Mouse (Mus musculus): ENCODE data around the gene Arhgap35. TPM values are rescaled to one million over a fixed set of nuclear protein-coding genes. Genes with fewer than 3 reads are reported as not detected.

Arhgap35 gene
- polyA plus RNA-seq, 1 experiment from 2014 or later: 32.6 TPM

GRCm38 (mm10) chr7:16461151-16461550, 153.6 kb downstream of the Arhgap35 start:
- Histone ChIP-seq H3K9ac (replicated peaks; ENCODE audit: low read length) (no peak overlapping the region), H3K4me3 (ENCODE audit: low read depth, low read length) (no peak overlapping the region), H3K27ac (replicated peaks; ENCODE audit: low read depth, low read length) (no peak overlapping the region), H3K4me1 (ENCODE audit: control insufficient read depth, insufficient read depth, low read length) (no peaks in the 10 kb centered on the region), H3K4me2 (ENCODE audit: low read depth, low read length) (no peak overlapping the region), H3K27me3 (ENCODE audit: control insufficient read depth, insufficient read depth, low read length) (no peaks in the 10 kb centered on the region), H3K9me3 (replicated peaks; ENCODE audit: control insufficient read depth, low read length) (no peaks in the 10 kb centered on the region), H3K36me3 (replicated peaks; ENCODE audit: control insufficient read depth, insufficient read depth, low read depth, low read length) (no peaks in the 10 kb centered on the region)
- ATAC-seq (replicated peaks; ENCODE audit: insufficient number of reproducible peaks, low FRiP score, low TSS enrichment, low read depth) (no peak), DNase-seq (ENCODE audit: low spot score) (no peak)
- 57% methylated on average over 6 of the region's 6 CpGs for WGBS

DNA sequence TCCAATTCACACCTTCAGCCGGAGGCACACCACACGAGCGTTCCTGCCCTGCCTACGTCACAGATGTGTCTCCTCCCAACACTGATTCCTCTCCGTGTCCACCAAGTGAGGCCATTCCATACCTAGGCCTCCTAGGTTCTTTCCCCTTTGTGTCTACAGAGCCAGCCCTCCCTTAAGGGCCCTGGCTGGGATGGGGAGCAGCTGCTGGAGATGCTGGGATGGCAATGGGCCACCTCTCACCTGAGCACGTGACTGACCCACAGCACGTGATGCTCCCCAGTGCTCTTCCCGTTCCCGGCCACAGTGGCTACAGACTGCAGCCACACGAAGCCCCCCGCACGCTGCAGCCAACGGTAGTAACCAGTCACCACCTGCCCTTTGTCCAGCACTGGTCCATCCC, 154.2 kb downstream of the Arhgap35 start:
- no peak overlapping the region for H3K27ac ChIP-seq (replicated peaks; ENCODE audit: low read depth, low read length)

GRCm38 (mm10) chr7:16456289-16456688, 158.5 kb downstream of the Arhgap35 start:
- Histone ChIP-seq H3K4me3 (ENCODE audit: low read depth, low read length) (no peak overlapping the region), H3K4me2 (ENCODE audit: low read depth, low read length) (no peak overlapping the region), H3K27me3 (ENCODE audit: control insufficient read depth, insufficient read depth, low read length) (no peaks in the 10 kb centered on the region), H3K27ac (replicated peaks; ENCODE audit: low read depth, low read length) (no peak overlapping the region), H3K36me3 (replicated peaks; ENCODE audit: control insufficient read depth, insufficient read depth, low read depth, low read length) (no peaks in the 10 kb centered on the region), H3K9ac (replicated peaks; ENCODE audit: low read length) (no peak overlapping the region), H3K9me3 (replicated peaks; ENCODE audit: control insufficient read depth, low read length) (no peaks in the 10 kb centered on the region), H3K4me1 (ENCODE audit: control insufficient read depth, insufficient read depth, low read length) (no peaks in the 10 kb centered on the region)
- WGBS: 85% methylated on average over 5 of the region's 5 CpGs
- ATAC-seq (replicated peaks; ENCODE audit: insufficient number of reproducible peaks, low FRiP score, low TSS enrichment, low read depth) (no peak), DNase-seq (ENCODE audit: low spot score) (no peak)

More for the DNA sequence above, 154.2 kb downstream of the Arhgap35 start:
- Histone ChIP-seq H3K27me3 (ENCODE audit: control insufficient read depth, insufficient read depth, low read length) (no peaks in the 10 kb centered on the region), H3K4me2 (ENCODE audit: low read depth, low read length) (no peak overlapping the region), H3K4me1 (ENCODE audit: control insufficient read depth, insufficient read depth, low read length) (no peaks in the 10 kb centered on the region), H3K4me3 (ENCODE audit: low read depth, low read length) (no peak overlapping the region), H3K9ac (replicated peaks; ENCODE audit: low read length) (no peak overlapping the region), H3K9me3 (replicated peaks; ENCODE audit: control insufficient read depth, low read length) (no peaks in the 10 kb centered on the region), H3K36me3 (replicated peaks; ENCODE audit: control insufficient read depth, insufficient read depth, low read depth, low read length) (no peaks in the 10 kb centered on the region)
- WGBS: 72% methylated on average over 13 of the region's 13 CpGs
- DNase-seq (ENCODE audit: low spot score): no peak
- no peak for ATAC-seq (replicated peaks; ENCODE audit: insufficient number of reproducible peaks, low FRiP score, low TSS enrichment, low read depth)

DNA sequence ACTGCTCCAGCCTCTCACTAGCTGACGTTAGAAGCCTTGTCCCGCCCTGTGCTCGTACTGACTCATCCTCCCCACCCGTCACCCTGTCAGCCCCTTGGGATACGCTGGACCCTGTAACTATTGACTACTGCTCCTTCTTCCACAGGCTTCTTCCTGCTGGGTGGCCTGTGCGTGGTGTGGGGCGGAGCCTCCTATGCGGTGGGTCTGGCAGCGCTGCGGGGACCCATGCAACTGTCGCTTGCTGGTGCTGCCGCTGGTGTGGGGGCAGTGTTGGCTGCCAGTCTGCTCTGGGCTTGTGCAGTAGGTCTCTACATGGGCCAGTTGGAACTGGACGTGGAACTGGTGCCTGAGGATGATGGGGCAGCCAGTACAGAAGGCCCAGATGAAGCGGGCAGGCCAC, 159.8 kb downstream of the Arhgap35 start:
- Histone ChIP-seq H3K36me3 (replicated peaks; ENCODE audit: control insufficient read depth, insufficient read depth, low read depth, low read length) (no peaks in the 10 kb centered on the region), H3K9ac (replicated peaks; ENCODE audit: low read length) (no peak overlapping the region), H3K27ac (replicated peaks; ENCODE audit: low read depth, low read length) (no peak overlapping the region), H3K4me1 (ENCODE audit: control insufficient read depth, insufficient read depth, low read length) (no peaks in the 10 kb centered on the region), H3K4me3 (ENCODE audit: low read depth, low read length) (no peak overlapping the region), H3K4me2 (ENCODE audit: low read depth, low read length) (no peak overlapping the region), H3K27me3 (ENCODE audit: control insufficient read depth, insufficient read depth, low read length) (no peaks in the 10 kb centered on the region), H3K9me3 (replicated peaks; ENCODE audit: control insufficient read depth, low read length) (no peaks in the 10 kb centered on the region)
- WGBS: 95% methylated on average over 14 of the region's 14 CpGs
- ATAC-seq (replicated peaks; ENCODE audit: insufficient number of reproducible peaks, low FRiP score, low TSS enrichment, low read depth) (no peak), DNase-seq (ENCODE audit: low spot score) (no peak)

DNA sequence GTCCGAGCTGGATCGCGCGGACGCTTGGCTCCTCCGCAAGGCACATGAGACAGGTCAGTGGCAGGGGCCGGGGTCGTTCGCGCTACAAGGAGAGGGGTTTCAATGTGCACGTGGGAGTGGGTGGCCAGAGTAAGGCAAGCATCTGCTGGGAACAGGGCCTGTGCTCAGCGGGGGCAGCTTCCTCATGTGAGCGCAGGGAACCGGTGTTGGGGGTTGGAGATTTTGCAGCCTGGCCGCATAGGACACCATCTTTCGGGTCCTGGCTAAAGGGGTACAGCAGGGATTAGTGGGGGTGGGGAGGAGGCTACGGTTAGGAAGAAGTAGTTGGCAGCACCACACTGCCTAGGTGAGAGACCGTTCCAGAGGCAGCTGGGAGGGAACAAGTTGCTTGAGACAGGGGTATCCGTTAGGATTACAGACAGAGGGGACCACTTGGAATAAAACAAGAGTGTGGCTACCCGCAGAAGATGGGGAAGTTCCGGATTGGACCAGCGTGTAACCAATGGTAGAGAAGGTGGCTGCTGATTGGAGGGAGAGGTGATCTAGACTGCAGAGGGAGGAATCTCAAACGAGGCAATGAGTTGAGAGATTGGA, 161.6 kb downstream of the Arhgap35 start:
- no peaks in the 10 kb centered on the region for H3K4me1 ChIP-seq (ENCODE audit: control insufficient read depth, insufficient read depth, low read length)
- no peaks in the 10 kb centered on the region for H3K36me3 ChIP-seq (replicated peaks; ENCODE audit: control insufficient read depth, insufficient read depth, low read depth, low read length)
- no peaks in the 10 kb centered on the region for H3K9me3 ChIP-seq (replicated peaks; ENCODE audit: control insufficient read depth, low read length)
- DNase-seq (ENCODE audit: low spot score) (peak; percentile 75), ATAC-seq (replicated peaks; ENCODE audit: insufficient number of reproducible peaks, low FRiP score, low TSS enrichment, low read depth) (peak; percentile 72)
- peak overlapping the region; percentile 89 for H3K4me2 ChIP-seq (ENCODE audit: low read depth, low read length)
- under 1% methylated on average over 23 of the region's 23 CpGs for WGBS
- no peaks in the 10 kb centered on the region for H3K27me3 ChIP-seq (ENCODE audit: control insufficient read depth, insufficient read depth, low read length)
- 0 out of 2 replicates have a peak overlapping the region, but pooled peaks have one; percentile 8 for H3K27ac ChIP-seq (replicated peaks; ENCODE audit: low read depth, low read length)
- H3K9ac ChIP-seq (replicated peaks; ENCODE audit: low read length): peak overlapping the region; percentile 70
- peak overlapping the region; percentile 76 for H3K4me3 ChIP-seq (ENCODE audit: low read depth, low read length)

GRCm38 (mm10) chr7:16452587-16453073, 162.2 kb downstream of the Arhgap35 start, which contains the start of gene Tmem160:
TSS of gene Tmem160 (plus strand) at chr7:16452779.
- H3K4me3 ChIP-seq (ENCODE audit: low read depth, low read length): peak within 1 kb of the TSS; percentile 76
- H3K27ac ChIP-seq (replicated peaks; ENCODE audit: low read depth, low read length): 0 out of 2 replicates have a peak within 1 kb of the TSS, but pooled peaks have one; percentile 8
- DNase-seq (ENCODE audit: low spot score): peak; percentile 91
- peak; percentile 98 for ATAC-seq (replicated peaks; ENCODE audit: insufficient number of reproducible peaks, low FRiP score, low TSS enrichment, low read depth)
- H3K9ac ChIP-seq (replicated peaks; ENCODE audit: low read length): peak within 1 kb of the TSS; percentile 70
- H3K36me3 ChIP-seq (replicated peaks; ENCODE audit: control insufficient read depth, insufficient read depth, low read depth, low read length): no peaks in the 10 kb centered on the region
- peak within 1 kb of the TSS; percentile 89 for H3K4me2 ChIP-seq (ENCODE audit: low read depth, low read length)
- WGBS: under 1% methylated on average over 30 of the region's 30 CpGs
- H3K27me3 ChIP-seq (ENCODE audit: control insufficient read depth, insufficient read depth, low read length): no peaks in the 10 kb centered on the region
- H3K4me1 ChIP-seq (ENCODE audit: control insufficient read depth, insufficient read depth, low read length): no peaks in the 10 kb centered on the region
- H3K9me3 ChIP-seq (replicated peaks; ENCODE audit: control insufficient read depth, low read length): no peaks in the 10 kb centered on the region

- Histone ChIP-seq H3K27me3 (ENCODE audit: control insufficient read depth, insufficient read depth, low read length) (no peaks in the 10 kb centered on the region), H3K4me1 (ENCODE audit: control insufficient read depth, insufficient read depth, low read length) (no peaks in the 10 kb centered on the region), H3K9ac (replicated peaks; ENCODE audit: low read length) (no peak overlapping the region), H3K4me3 (ENCODE audit: low read depth, low read length) (no peak overlapping the region), H3K4me2 (ENCODE audit: low read depth, low read length) (no peak overlapping the region), H3K36me3 (replicated peaks; ENCODE audit: control insufficient read depth, insufficient read depth, low read depth, low read length) (no peaks in the 10 kb centered on the region), H3K9me3 (replicated peaks; ENCODE audit: control insufficient read depth, low read length) (no peaks in the 10 kb centered on the region), H3K27ac (replicated peaks; ENCODE audit: low read depth, low read length) (no peak overlapping the region)
- 77% methylated on average over 6 of the region's 6 CpGs for WGBS
- no peak for DNase-seq (ENCODE audit: low spot score)
- no peak for ATAC-seq (replicated peaks; ENCODE audit: insufficient number of reproducible peaks, low FRiP score, low TSS enrichment, low read depth)
Observed at GRCm38 (mm10) chr7:16451656-16452055, 163.1 kb downstream of the Arhgap35 start.
